Mouse (Mus musculus) CH12.LX (cell line): Measurements from ENCODE around the gene Phf13.
"Not testable (repeated sequence)": the region's sequence is repeated elsewhere in the genome, so short reads cannot be mapped to it uniquely, and the experiment has no call there.

Source experiments
- MAX ChIP-seq: IDR thresholded peaks from 2 replicates; pipeline ENCODE4 v1.6.1; 2011; ENCODE audit warnings: low read length, improper control_type of control experiment
- POLR2A ChIP-seq: IDR thresholded peaks from 2 replicates; pipeline ENCODE4 v1.6.1; 2011; ENCODE audit warnings: low read depth, mild to moderate bottlenecking, improper control_type of control experiment, low read length

GRCm38 (mm10) chr4:152036464-152036863, 40.4 kb upstream of the Phf13 start:
- TF ChIP-seq MAX, POLR2A: not testable (repeated sequence)
